ENCODE assay signal across 8 mouse cellular contexts in genomic region chr17:46029554-46030207, GRCm38 (mm10). TPM values are rescaled to one million over a fixed set of nuclear protein-coding genes. Genes with fewer than 3 reads are reported as not detected.
DNase-seq lines count a peak whose midpoint lies in the region; ATAC-seq and TF ChIP-seq lines count a peak whose summit lies in the region.

No protein-coding gene starts in this region.

- no peak for TF ChIP-seq CTCF in layer of hippocampus, adult 2 months (conservative IDR thresholded peaks at IDR 0.05)
- no peak for TF ChIP-seq CTCF in hindbrain, postnatal 0 days (IDR thresholded peaks at IDR 0.05; ENCODE audit: low read depth)

- H3K9me3 ChIP-seq in embryonic facial prominence, embryonic 12.5 days, result no peaks in the 10 kb centered on the region
- H3K9me3 ChIP-seq in hindbrain, postnatal 0 days (ENCODE audit: low read length), result no peaks in the 10 kb centered on the region
- H3K9me3 ChIP-seq in midbrain, embryonic 11.5 days (ENCODE audit: control insufficient read depth, low read length), result no peaks in the 10 kb centered on the region

- no peaks in the 10 kb centered on the region for H3K27me3 ChIP-seq in embryonic facial prominence, embryonic 12.5 days
- H3K27me3 ChIP-seq in hindbrain, postnatal 0 days (ENCODE audit: insufficient read depth, low read length), result no peaks in the 10 kb centered on the region
- no peaks in the 10 kb centered on the region for H3K27me3 ChIP-seq in midbrain, embryonic 11.5 days (ENCODE audit: control insufficient read depth, insufficient read depth, low read length)

- H3K4me3 ChIP-seq in layer of hippocampus, adult 2 months, result peak overlapping the region; percentile 63
- H3K4me3 ChIP-seq in embryonic facial prominence, embryonic 12.5 days, result peak overlapping the region; percentile 88
- H3K4me3 ChIP-seq in hindbrain, postnatal 0 days (ENCODE audit: low read length), result peak overlapping the region; percentile 67
- peak overlapping the region; percentile 89 for H3K4me3 ChIP-seq in midbrain, embryonic 11.5 days (ENCODE audit: low read depth, low read length)

- no peak for ATAC-seq in embryonic facial prominence, embryonic 12.5 days (ENCODE audit: insufficient number of reproducible peaks, insufficient read depth, low FRiP score, low TSS enrichment)
- ATAC-seq in hindbrain, postnatal 0 days, result no peak
- ATAC-seq in midbrain, embryonic 11.5 days (ENCODE audit: low FRiP score), result no peak

- H3K4me1 ChIP-seq in embryonic facial prominence, embryonic 12.5 days, result peaks cover 52% of the 10 kb centered on the region
- peaks cover 34% of the 10 kb centered on the region for H3K4me1 ChIP-seq in hindbrain, postnatal 0 days (ENCODE audit: insufficient read depth, low read length)
- H3K4me1 ChIP-seq in midbrain, embryonic 11.5 days (ENCODE audit: control insufficient read depth, insufficient read depth, low read length), result peaks cover 38% of the 10 kb centered on the region

- WGBS in embryonic facial prominence, embryonic 12.5 days, result 18% methylated on average over 7 of the region's 7 CpGs
- 9% methylated on average over 7 of the region's 7 CpGs for WGBS in hindbrain, postnatal 0 days
- WGBS in midbrain, embryonic 11.5 days, result 11% methylated on average over 7 of the region's 7 CpGs

- H3K9ac ChIP-seq in embryonic facial prominence, embryonic 12.5 days, result peak overlapping the region; percentile 98
- peak overlapping the region; percentile 70 for H3K9ac ChIP-seq in hindbrain, postnatal 0 days (replicated peaks; ENCODE audit: low read length)
- H3K9ac ChIP-seq in midbrain, embryonic 11.5 days (ENCODE audit: low read length), result peak overlapping the region; percentile 94

- H3K27ac ChIP-seq in layer of hippocampus, adult 2 months, result peak overlapping the region; percentile 88
- peak overlapping the region; percentile 87 for H3K27ac ChIP-seq in embryonic facial prominence, embryonic 12.5 days
- peak overlapping the region; percentile 90; the same call in 1 of the 2 replicates for H3K27ac ChIP-seq in hindbrain, postnatal 0 days
- H3K27ac ChIP-seq in midbrain, embryonic 11.5 days (ENCODE audit: low read depth, low read length), result peak overlapping the region; percentile 40; the same call in 1 of the 2 replicates

- H3K36me3 ChIP-seq in embryonic facial prominence, embryonic 12.5 days, result peaks cover 15% of the 10 kb centered on the region
- H3K36me3 ChIP-seq in hindbrain, postnatal 0 days (ENCODE audit: insufficient read depth, low read length), result peaks cover 4% of the 10 kb centered on the region; the same call in 1 of the 2 replicates
- no peaks in the 10 kb centered on the region; the same call in 1 of the 2 replicates for H3K36me3 ChIP-seq in midbrain, embryonic 11.5 days (ENCODE audit: control insufficient read depth, insufficient read depth, low read length)

- peak overlapping the region; percentile 79 for H3K4me2 ChIP-seq in embryonic facial prominence, embryonic 12.5 days (replicated peaks)
- H3K4me2 ChIP-seq in hindbrain, postnatal 0 days (ENCODE audit: low read depth, low read length), result peak overlapping the region; percentile 66
- peak overlapping the region; percentile 87 for H3K4me2 ChIP-seq in midbrain, embryonic 11.5 days

- DNase-seq in layer of hippocampus, adult 2 months (ENCODE audit: low spot score in 2 of 2), result no peak
- DNase-seq in layer of hippocampus, adult 9-11 months, result no peak
- DNase-seq in hindbrain, postnatal 0 days (ENCODE audit: low spot score), result no peak
- peak; percentile 88 for DNase-seq in midbrain, embryonic 11.5 days (ENCODE audit: low spot score, missing footprints)
- DNase-seq in left cerebral cortex, adult 8-10 months (ENCODE audit: low spot score in 2 of 2), result no peak
- DNase-seq in urinary bladder, postnatal 14 days (ENCODE audit: low spot score), result no peak
- no peak for DNase-seq in adrenal gland, postnatal 14 days

RNA-seq across cellular contexts. Expression of gene Vegfa, which starts 2.5 kb away (rescaled TPM):
- total RNA-seq in layer of hippocampus, adult 2 months (2021), result 10 to 100 TPM; 76.3 to 77.9 TPM
- 5.2 and 6.7 TPM in 2 replicates for polyA plus RNA-seq in embryonic facial prominence, embryonic 12.5 days (2016; fragmentation: Nextera tagmentation; extraction: Ambion mirVana)
- total RNA-seq in hindbrain, postnatal 0 days (2014; rRNA removed), result 89.5 and 89.6 TPM in 2 replicates
- polyA plus RNA-seq in hindbrain, postnatal 0 days (2015; fragmentation: Nextera tagmentation; extraction: Ambion mirVana), result 4.1 and 4.8 TPM in 2 replicates
- 2.2 and 2.9 TPM in 2 replicates for polyA plus RNA-seq in midbrain, embryonic 11.5 days (2014; fragmentation: Nextera tagmentation; extraction: Ambion mirVana)
- 10 to 100 TPM; 77.1 to 81.3 (median 79.9) TPM for total RNA-seq in left cerebral cortex, adult 8-10 months (2022)
- 422 and 438 TPM in 2 replicates for total RNA-seq in adrenal gland, postnatal 14 days (2021)

Comparison
In these comparisons a context has a peak if more than half of its experiments do, and no peak if none do; other contexts are left out.
1. H3K27ac ChIP-seq: peak in every context shown above with its lines; median percentile 90 in hindbrain, postnatal 0 days; 88 in layer of hippocampus, adult 2 months; 87 in embryonic facial prominence, embryonic 12.5 days; 40 in midbrain, embryonic 11.5 days.